Mouse (Mus musculus) brain, embryonic 14.5 days (tissue): Measurements from ENCODE around the gene Stard13.

ENCODE experiments used
- CTCF ChIP-seq: fragments of 200-500 bp; IDR thresholded peaks from 2 replicates; pipeline ENCODE4 v1.5.1; 2012; ENCODE audit warnings: inconsistent platforms, mild to moderate bottlenecking, moderate library complexity, borderline replicate concordance; ENCODE audit not compliant: insufficient read depth, insufficient read length; ENCODE audit errors: extremely low read depth
- POLR2A ChIP-seq: fragments of 200-500 bp; IDR thresholded peaks from 2 replicates; pipeline ENCODE4 v1.6.1; 2012; ENCODE audit warnings: mild to moderate bottlenecking, inconsistent platforms, borderline replicate concordance; ENCODE audit not compliant: poor library complexity, insufficient read depth, insufficient read length, severe bottlenecking; ENCODE audit errors: extremely low read depth

DNA sequence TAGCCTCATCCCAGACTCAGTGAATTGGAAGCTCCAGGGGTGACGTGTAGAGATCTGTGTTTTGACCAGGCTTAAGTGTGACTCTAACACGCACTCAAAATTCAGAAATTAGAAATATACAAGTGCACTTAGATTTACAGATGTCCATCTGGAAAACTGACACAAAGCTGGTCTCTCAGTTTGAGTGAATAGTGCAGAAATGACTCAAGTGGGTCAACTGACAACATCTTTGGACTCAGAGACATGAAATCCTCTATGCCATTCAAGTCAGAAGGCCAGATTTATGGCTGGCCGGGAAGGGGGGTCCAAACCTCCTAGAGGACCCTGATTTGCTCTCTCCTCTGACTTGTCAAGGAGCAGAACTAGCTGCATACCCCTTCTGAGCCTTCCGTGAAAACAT lies 85.6 kb downstream of the Stard13 start:
- no peak for TF ChIP-seq POLR2A
- TF ChIP-seq CTCF, result no peak
